Mouse (Mus musculus): Measurements from ENCODE around the gene Tes3-ps. TPM values are rescaled to one million over a fixed set of nuclear protein-coding genes. Genes with fewer than 3 reads are reported as not detected.

Tes3-ps gene
- total RNA-seq, 2 experiments from 2014 or later = 0.79 to 1.7 TPM

DNA sequence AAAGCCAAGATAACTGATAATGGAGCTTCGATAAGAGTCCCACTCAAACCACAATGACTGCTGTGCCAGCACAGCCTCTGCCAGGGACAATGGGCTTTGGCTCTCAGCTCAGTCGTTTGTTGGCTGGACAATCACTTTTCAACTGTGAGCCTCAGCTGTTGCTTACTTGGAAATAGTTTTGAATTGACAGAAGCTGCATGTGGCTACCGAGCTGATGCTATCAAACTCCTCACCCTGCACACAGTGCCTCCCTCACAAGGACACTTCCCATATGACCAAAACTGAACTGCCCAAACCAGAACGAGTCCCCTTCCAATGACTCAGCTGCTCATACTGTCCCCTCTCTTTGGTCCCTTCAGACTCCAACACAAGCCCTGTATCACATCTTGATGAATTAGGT lies 22.3 kb upstream of the Tes3-ps start:
- TF ChIP-seq CTCF (conservative IDR thresholded peaks at IDR 0.05) = no peak
- DNase-seq (ENCODE audit: low spot score in 2 of 2) = no peak
- H3K4me3 ChIP-seq = no peak overlapping the region
- H3K27ac ChIP-seq = peak overlapping the region; percentile 58

DNA sequence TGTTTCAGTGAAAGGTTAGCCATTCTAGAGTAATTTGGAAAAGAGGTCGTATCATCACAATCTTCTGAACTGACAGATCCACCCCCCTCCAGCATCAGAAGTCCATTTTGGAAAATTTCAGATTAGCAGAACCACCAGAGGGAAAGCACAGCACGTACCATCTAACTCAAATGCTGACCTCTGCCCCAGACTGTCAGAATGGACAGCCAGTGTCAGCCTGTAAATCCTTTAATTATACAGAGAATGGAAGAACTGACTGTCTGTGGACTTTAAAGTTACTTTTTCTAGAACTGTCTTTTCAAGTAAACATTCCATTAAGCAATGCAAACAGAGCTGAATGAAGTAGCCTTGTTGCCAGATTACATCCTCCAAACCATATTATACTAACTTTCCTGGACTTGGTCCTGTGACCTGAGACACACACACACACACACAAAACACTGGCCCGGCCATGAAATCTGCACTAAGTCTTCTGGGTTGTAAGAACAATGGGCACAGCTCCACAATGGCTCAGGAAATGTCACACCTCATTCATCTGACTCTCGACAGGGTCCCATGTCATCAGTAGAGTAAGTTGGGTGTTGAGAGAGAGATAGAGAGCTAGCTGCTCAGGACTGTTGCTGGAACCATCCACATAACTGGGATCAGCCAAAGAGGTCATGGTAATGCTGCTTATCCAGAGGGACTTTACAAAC lies 21.0 kb upstream of the Tes3-ps start:
- no peak for TF ChIP-seq CTCF (conservative IDR thresholded peaks at IDR 0.05)
- no peak for DNase-seq (ENCODE audit: low spot score in 2 of 2)
- Histone ChIP-seq H3K4me3 (no peak overlapping the region), H3K27ac (no peak overlapping the region)

DNA sequence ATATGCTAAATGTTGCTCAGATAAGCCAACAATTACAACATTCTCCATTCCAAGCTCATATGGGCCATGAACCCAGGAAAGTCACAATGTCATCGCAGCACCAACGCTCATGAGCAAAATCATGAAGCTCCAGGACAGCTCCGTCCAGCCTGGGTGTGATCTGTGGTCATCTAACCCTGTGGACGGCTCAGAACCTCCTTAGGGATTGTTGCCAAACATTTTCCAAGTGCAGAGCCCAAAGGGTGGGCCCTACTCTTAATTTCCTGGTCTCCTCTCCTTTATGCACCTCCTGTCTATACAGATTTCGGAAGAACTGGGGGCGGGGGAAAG lies 20.5 kb upstream of the Tes3-ps start:
- Histone ChIP-seq H3K27ac (no peak overlapping the region), H3K4me3 (no peak overlapping the region)
- no peak for TF ChIP-seq CTCF (conservative IDR thresholded peaks at IDR 0.05)
- DNase-seq (ENCODE audit: low spot score in 2 of 2) = no peak

DNA sequence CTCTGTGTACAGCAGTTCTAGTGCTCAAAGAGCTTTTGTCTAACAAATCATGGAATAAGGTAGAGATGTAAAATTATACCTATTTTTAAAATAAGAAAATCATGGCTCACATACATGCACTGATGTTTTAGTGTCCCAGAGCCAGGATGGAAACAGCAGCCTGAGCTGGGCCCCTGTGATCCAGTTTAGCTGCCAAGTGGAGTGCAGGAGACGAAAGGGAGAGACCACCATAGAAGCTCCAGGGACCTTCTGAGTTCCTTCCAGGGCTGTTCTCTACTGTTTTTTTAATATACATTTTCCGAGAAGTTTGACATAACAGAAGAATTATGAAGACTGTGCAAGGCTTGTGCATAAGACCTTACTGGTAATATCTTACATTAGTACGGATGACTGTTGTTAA lies 15.2 kb upstream of the Tes3-ps start:
- no peak for DNase-seq (ENCODE audit: low spot score in 2 of 2)
- no peak for TF ChIP-seq CTCF (conservative IDR thresholded peaks at IDR 0.05)
- Histone ChIP-seq H3K4me3 (no peak overlapping the region), H3K27ac (peak overlapping the region; percentile 8)

DNA sequence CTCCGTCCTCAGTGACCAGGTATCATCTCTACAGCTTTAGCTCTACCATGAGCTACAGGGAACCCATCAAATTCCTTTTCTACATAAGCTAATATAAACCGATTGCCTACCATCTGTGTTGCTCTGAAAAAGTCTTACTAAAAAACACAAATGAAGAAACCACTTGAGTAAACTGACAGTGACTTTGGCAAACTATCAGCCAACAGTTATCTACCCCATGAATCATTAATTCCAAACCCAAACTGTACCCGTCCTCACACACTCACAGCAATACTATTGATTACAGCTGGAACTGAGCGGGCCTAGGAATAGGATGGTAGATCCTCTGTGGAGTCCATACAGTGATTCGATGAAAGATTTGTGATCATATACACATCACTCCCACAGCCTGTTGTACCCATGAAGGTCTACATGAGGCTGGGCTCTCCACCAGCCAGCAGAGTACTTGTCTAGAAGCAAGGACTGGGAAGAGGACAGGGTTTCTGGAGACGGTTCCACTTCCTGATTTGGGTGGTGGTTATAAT lies 14.2 kb upstream of the Tes3-ps start:
- Histone ChIP-seq H3K4me3 (no peak overlapping the region), H3K27ac (peak overlapping the region; percentile 89)
- no peak for DNase-seq (ENCODE audit: low spot score in 2 of 2)
- TF ChIP-seq CTCF (conservative IDR thresholded peaks at IDR 0.05) = no peak

DNA sequence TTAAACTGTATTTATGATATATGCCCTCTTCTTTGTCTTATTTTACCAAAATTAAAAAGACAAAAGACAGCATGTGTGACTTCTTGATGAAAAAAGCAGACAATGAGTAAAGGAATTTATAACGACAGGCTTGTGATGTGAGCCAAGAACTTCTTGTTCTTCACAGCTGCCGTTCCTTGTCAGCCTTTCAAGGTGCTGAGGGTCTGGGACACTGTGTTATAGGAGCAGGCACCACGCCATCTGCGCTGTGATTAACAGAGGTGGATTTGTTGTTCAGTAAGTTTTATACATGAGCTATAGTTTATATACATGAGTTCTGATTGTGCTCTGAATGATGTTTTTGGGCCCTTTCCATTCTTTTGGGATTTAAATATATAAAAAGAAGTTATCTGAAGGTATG lies 13.7 kb upstream of the Tes3-ps start:
- peak overlapping the region; percentile 89 for H3K27ac ChIP-seq
- DNase-seq (ENCODE audit: low spot score in 2 of 2) = no peak
- no peak overlapping the region for H3K4me3 ChIP-seq
- no peak for TF ChIP-seq CTCF (conservative IDR thresholded peaks at IDR 0.05)

DNA sequence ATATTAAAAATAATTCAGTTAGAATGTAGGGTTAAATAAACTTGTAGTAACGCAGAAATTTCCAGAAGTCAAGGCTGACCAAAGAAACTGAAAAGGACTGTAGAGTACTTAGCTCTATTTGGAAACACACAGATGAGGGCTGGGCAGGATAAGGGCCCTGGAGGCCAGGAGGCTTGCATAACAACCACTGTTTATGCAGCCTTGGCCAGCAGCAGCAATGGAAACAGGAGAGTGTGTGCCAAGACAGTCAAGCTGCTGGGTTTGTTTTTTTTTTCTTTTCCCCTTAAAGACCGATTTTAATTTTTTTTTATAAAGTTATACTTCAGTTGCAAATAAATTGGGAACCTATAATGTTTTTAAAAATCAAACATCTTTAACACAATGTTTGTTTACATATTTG lies 13.1 kb upstream of the Tes3-ps start:
- H3K4me3 ChIP-seq = no peak overlapping the region
- DNase-seq (ENCODE audit: low spot score in 2 of 2) = peak in 1 of 2 experiments; percentile 34
- H3K27ac ChIP-seq = peak overlapping the region; percentile 89
- TF ChIP-seq CTCF (conservative IDR thresholded peaks at IDR 0.05) = no peak

DNA sequence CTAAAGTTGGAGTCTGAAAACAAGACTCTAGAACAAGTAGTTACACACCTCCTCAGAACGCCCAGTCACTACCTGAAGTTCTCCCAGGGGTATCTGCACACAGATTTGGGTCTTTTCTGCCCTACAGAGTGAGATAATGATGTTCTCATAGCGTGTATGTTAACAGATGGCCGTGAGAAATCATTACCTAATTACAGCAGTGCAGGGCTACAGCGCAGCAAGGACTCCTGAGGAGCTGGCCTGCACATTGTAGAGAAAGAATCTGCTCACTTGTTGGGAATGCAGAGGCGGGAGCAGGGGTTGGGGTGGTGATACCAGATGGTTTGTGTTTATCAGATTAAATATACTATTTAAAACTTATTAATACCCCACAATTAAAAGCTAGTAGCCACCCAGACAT lies 12.6 kb upstream of the Tes3-ps start:
- TF ChIP-seq CTCF (conservative IDR thresholded peaks at IDR 0.05) = no peak
- DNase-seq (ENCODE audit: low spot score in 2 of 2) = peak in 1 of 2 experiments; percentile 29
- Histone ChIP-seq H3K27ac (peak overlapping the region; percentile 89), H3K4me3 (no peak overlapping the region)

DNA sequence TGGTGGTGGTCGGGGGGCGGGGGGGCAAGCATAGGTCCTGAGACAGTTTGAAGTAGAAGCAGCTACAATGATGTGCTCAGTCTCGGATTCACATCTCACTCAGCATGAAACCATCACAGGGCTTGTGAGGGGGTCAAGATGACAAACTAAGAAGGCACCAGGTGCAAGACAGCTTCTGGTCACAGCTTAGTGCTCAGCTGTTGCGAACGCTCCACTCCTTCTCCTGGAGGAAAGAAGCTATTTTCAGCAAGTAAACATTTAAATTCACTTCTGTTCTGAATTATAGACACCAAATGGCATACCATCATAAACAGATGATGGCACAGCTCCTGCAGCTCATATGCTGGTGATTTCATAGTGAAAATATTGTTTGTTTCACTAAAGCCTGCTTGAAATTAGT lies 7.7 kb upstream of the Tes3-ps start:
- Histone ChIP-seq H3K4me3 (no peak overlapping the region), H3K27ac (peak overlapping the region; percentile 85)
- DNase-seq (ENCODE audit: low spot score in 2 of 2) = peak; percentile 40 to 44
- no peak for TF ChIP-seq CTCF (conservative IDR thresholded peaks at IDR 0.05)

DNA sequence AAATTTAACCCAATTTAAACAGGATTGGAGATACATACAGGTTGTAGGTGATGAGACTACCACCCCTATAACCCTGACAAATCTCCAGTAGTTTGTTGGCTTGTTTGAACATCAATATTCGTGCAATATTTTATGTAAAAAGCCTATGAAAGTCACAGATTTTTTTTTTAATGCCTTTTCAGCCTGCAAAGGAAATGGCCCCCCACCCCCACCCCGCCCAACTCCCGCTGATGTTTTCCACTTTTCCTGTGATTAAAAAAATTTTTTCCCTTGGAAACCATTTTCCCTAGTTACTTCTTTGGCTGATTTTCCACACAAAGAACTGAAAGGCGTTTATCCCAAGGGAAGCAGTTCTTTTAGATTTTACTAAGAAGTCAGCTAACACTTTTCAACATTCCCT lies 11.4 kb downstream of the Tes3-ps start, which contains the start of gene Ecm2:
TSS of gene Ecm2 (plus strand) at position 301 of the 400 bp plus-strand sequence.
- peak within 1 kb of the TSS; percentile 91 for H3K27ac ChIP-seq
- peak within 1 kb of the TSS; percentile 48 for H3K4me3 ChIP-seq
- DNase-seq (ENCODE audit: low spot score in 2 of 2) = no peak
- no peak for TF ChIP-seq CTCF (conservative IDR thresholded peaks at IDR 0.05)

DNA sequence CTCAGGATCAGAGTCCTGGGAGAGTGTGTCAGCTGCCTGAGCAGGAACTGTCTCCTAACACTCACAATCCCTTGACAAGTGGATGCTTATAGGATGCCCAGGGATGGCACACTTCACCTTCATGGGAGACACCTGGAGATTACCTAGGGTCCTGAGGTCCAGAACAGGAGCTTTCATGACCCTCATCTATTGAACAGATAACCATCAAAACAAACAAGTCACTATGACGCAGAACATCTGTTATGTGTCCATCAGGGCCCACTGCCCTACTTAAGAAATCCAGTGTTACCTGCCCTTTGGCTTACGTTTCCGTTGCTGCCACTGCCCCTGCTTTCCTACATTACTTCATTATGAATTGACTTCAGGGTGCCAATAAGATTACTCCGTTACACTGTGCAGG lies 12.7 kb downstream of the Tes3-ps start:
- no peak for DNase-seq (ENCODE audit: low spot score in 2 of 2)
- H3K27ac ChIP-seq = peak overlapping the region; percentile 91
- H3K4me3 ChIP-seq = peak overlapping the region; percentile 48
- TF ChIP-seq CTCF (conservative IDR thresholded peaks at IDR 0.05) = no peak

DNA sequence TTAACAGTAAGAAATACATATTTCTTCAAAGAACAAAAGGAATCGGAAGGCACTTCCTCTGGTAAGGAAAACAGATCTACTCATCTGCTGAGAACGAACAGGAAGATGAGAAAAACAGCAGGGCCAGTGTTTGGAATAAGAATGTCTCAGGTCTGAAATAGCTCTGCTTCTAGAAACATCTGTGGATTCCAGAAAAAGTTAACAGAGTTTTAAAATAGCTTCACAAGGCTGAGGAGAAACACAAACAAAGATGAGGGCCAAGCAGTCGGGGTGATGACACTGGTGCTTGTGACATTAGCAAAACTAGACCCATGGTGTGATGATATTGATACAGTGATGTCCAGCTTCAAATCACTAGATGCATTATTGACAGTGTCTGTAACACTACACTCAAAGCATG lies 14.1 kb downstream of the Tes3-ps start:
- DNase-seq (ENCODE audit: low spot score in 2 of 2) = no peak
- H3K27ac ChIP-seq = peak overlapping the region; percentile 91
- TF ChIP-seq CTCF (conservative IDR thresholded peaks at IDR 0.05) = no peak
- no peak overlapping the region for H3K4me3 ChIP-seq

DNA sequence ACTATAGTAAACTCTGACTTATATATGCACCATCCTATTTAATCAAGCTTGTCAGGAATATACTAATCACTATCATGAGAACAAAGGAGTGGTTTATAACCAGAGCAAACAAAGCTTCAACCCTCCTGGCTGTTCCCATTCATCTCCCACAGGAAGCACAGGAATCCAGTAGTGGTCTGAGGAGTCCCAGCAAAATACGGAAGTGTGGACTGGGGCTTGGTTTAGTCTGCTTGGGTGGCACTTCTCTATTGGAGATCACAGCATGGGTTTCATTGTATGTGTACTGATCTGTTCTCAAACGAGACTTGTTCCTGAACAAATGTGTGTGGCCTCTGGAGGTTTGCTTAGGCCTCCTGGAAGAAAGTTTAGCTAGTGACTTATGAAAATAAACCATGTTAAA lies 25.6 kb downstream of the Tes3-ps start:
- Histone ChIP-seq H3K4me3 (no peak overlapping the region), H3K27ac (no peak overlapping the region)
- TF ChIP-seq CTCF (conservative IDR thresholded peaks at IDR 0.05) = no peak
- no peak for DNase-seq (ENCODE audit: low spot score in 2 of 2)

DNA sequence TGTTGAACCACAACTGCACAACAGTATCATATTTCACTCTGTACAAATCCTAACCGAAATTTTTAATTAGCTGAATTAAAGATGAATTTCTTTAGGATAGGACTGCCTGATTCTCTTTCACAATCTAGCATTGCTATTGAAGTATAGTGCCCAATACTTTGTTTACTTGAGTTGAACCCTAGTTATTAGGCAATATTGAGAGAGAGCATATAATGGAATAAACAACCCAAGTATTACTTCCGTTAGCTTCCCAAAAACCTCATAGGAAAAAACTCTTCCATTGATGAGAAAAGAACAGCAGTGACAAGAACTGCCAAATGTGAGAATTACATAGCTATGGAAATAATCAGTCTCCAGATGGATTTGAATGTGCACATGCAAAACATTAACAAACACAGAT lies 33.1 kb downstream of the Tes3-ps start:
- DNase-seq (ENCODE audit: low spot score in 2 of 2) = no peak
- 0 out of 2 replicates have a peak overlapping the region, but pooled peaks have one; percentile 0 for H3K27ac ChIP-seq
- TF ChIP-seq CTCF (conservative IDR thresholded peaks at IDR 0.05) = no peak
- H3K4me3 ChIP-seq = no peak overlapping the region
